Comparison of ENCODE assay signal across 8 mouse cellular contexts in genomic region chr5:139423026-139423865, GRCm38 (mm10). TPM values are rescaled to one million over a fixed set of nuclear protein-coding genes. Genes with fewer than 3 reads are reported as not detected.
DNase-seq lines count a peak whose midpoint lies in the region; ATAC-seq and TF ChIP-seq lines count a peak whose summit lies in the region.

Gene Gper1 (plus strand): TSS chr5:139423151.

- H3K27ac ChIP-seq in gastrocnemius, adult 2 months = peak within 1 kb of the TSS; percentile 72
- peak within 1 kb of the TSS; percentile 40; the same call in 1 of the 2 replicates for H3K27ac ChIP-seq in hindbrain, embryonic 12.5 days

- no peaks in the 10 kb centered on the region for H3K27me3 ChIP-seq in hindbrain, embryonic 12.5 days

- peak within 1 kb of the TSS; percentile 36 for H3K4me2 ChIP-seq in hindbrain, embryonic 12.5 days (replicated peaks)

- no peak for DNase-seq in gastrocnemius, adult 2 months
- no peak for DNase-seq in gastrocnemius, adult 8-10 months (ENCODE audit: low spot score in 2 of 2)
- peak; percentile 50 to 73 for DNase-seq in urinary bladder, postnatal 4 days (ENCODE audit: low spot score in 2 of 2)
- DNase-seq in urinary bladder, postnatal 10 days (ENCODE audit: low spot score) = no peak
- DNase-seq in lung, postnatal 14 days = peak; percentile 55
- no peak for DNase-seq in thymus, postnatal 10 days (ENCODE audit: low spot score in 2 of 2)

- H3K9me3 ChIP-seq in hindbrain, embryonic 12.5 days (replicated peaks) = no peaks in the 10 kb centered on the region

- H3K9ac ChIP-seq in hindbrain, embryonic 12.5 days = peak within 1 kb of the TSS; percentile 46

- WGBS in hindbrain, embryonic 12.5 days = 59% methylated on average over 21 of the region's 21 CpGs

- peaks cover 26% of the 10 kb centered on the region for H3K4me1 ChIP-seq in hindbrain, embryonic 12.5 days

- intact Hi-C loops in gastrocnemius, adult 2 months (cut with DNase I) = no loop called here

- ATAC-seq in hindbrain, embryonic 12.5 days (ENCODE audit: low FRiP score) = no peak
- ATAC-seq in megakaryocyte, adult 5-6 weeks (ENCODE audit: poor library complexity, severe bottlenecking) = no peak

- no peaks in the 10 kb centered on the region for H3K36me3 ChIP-seq in hindbrain, embryonic 12.5 days

- peak within 1 kb of the TSS; percentile 63 for H3K4me3 ChIP-seq in gastrocnemius, adult 2 months
- H3K4me3 ChIP-seq in hindbrain, embryonic 12.5 days = 0 out of 2 replicates have a peak within 1 kb of the TSS, but pooled peaks have one; percentile 13

- TF ChIP-seq CTCF in gastrocnemius, adult 2 months (IDR thresholded peaks at IDR 0.05) = no peak

RNA-seq across cellular contexts. Expression of gene Gper1, which starts in this region (rescaled TPM):
- 1 to 10 TPM; 1.3 to 2.7 TPM for total RNA-seq in gastrocnemius, adult 2 months (2021)
- total RNA-seq in gastrocnemius, adult 8-10 months (2022) = under 1 TPM; 0.24 to 0.77 (median 0.61) TPM
- polyA plus RNA-seq in hindbrain, embryonic 12.5 days (2016; fragmentation: Nextera tagmentation; extraction: Ambion mirVana) = 5.0 TPM in 2 replicates
- 0.07 TPM in 1 of 2 replicates, not detected in the other for total RNA-seq in megakaryocyte, adult 5-6 weeks (2015)
- 0.22 TPM in 1 of 2 replicates, not detected in the other for total RNA-seq in megakaryocyte, adult 5-6 weeks (2017)

Comparison
In these comparisons a context has a peak if more than half of its experiments do, and no peak if none do; other contexts are left out.
1. DNase-seq: peak in urinary bladder, postnatal 4 days (2 of 2) and lung, postnatal 14 days (single experiment); none in gastrocnemius, adult 2 months (single experiment), gastrocnemius, adult 8-10 months (0 of 2), urinary bladder, postnatal 10 days (single experiment) and thymus, postnatal 10 days (0 of 2).